Mouse (Mus musculus): ENCODE data around the gene Pik3ip1.

Pik3ip1 gene

GRCm38 (mm10) chr11:3336602-3337001 lies 6.4 kb downstream of the Pik3ip1 start:
- no peak for DNase-seq (ENCODE audit: low read depth, low spot score)

GRCm38 (mm10) chr11:3337173-3337955 lies 7.2 kb downstream of the Pik3ip1 start:
- peak; percentile 10 for DNase-seq (ENCODE audit: low read depth, low spot score)

GRCm38 (mm10) chr11:3337961-3338360 lies 7.8 kb downstream of the Pik3ip1 start:
- no peak for DNase-seq (ENCODE audit: low read depth, low spot score)

GRCm38 (mm10) chr11:3341476-3341875 lies 11.3 kb downstream of the Pik3ip1 start:
- no peak for DNase-seq (ENCODE audit: low read depth, low spot score)

GRCm38 (mm10) chr11:3344916-3345315 lies 14.7 kb downstream of the Pik3ip1 start:
- no peak for DNase-seq (ENCODE audit: low read depth, low spot score)

GRCm38 (mm10) chr11:3346351-3346750 lies 16.1 kb downstream of the Pik3ip1 start:
- DNase-seq (ENCODE audit: low read depth, low spot score): no peak

GRCm38 (mm10) chr11:3347091-3347834 lies 17.1 kb downstream of the Pik3ip1 start:
- no peak for DNase-seq (ENCODE audit: low read depth, low spot score)

- DNase-seq (ENCODE audit: low read depth, low spot score): no peak
These were observed 17.6 kb downstream of the Pik3ip1 start for GRCm38 (mm10) chr11:3347835-3348195.

- no peak for DNase-seq (ENCODE audit: low read depth, low spot score)
These were observed 18.6 kb downstream of the Pik3ip1 start for GRCm38 (mm10) chr11:3348576-3349342.

- no peak for DNase-seq (ENCODE audit: low read depth, low spot score)
These were observed 19.1 kb downstream of the Pik3ip1 start for GRCm38 (mm10) chr11:3349343-3349695.

GRCm38 (mm10) chr11:3352131-3352530 lies 21.9 kb downstream of the Pik3ip1 start:
- DNase-seq (ENCODE audit: low read depth, low spot score): no peak

GRCm38 (mm10) chr11:3352990-3353585 lies 22.9 kb downstream of the Pik3ip1 start:
- DNase-seq (ENCODE audit: low read depth, low spot score): no peak

GRCm38 (mm10) chr11:3362854-3363253 lies 32.7 kb downstream of the Pik3ip1 start:
- DNase-seq (ENCODE audit: low read depth, low spot score): no peak

GRCm38 (mm10) chr11:3366411-3366810 lies 36.2 kb downstream of the Pik3ip1 start:
- no peak for DNase-seq (ENCODE audit: low read depth, low spot score)

GRCm38 (mm10) chr11:3368983-3369382 lies 38.8 kb downstream of the Pik3ip1 start:
- no peak for DNase-seq (ENCODE audit: low read depth, low spot score)

GRCm38 (mm10) chr11:3369449-3369848 lies 39.2 kb downstream of the Pik3ip1 start:
- no peak for DNase-seq (ENCODE audit: low read depth, low spot score)

- no peak for DNase-seq (ENCODE audit: low read depth, low spot score)
These were observed 40.0 kb downstream of the Pik3ip1 start for GRCm38 (mm10) chr11:3370162-3370561.

GRCm38 (mm10) chr11:3370928-3371598 lies 40.9 kb downstream of the Pik3ip1 start:
- DNase-seq (ENCODE audit: low read depth, low spot score): peak; percentile 92

- DNase-seq (ENCODE audit: low read depth, low spot score): no peak
These were observed 41.5 kb downstream of the Pik3ip1 start for GRCm38 (mm10) chr11:3371599-3372295.

- DNase-seq (ENCODE audit: low read depth, low spot score): no peak
These were observed 43.5 kb downstream of the Pik3ip1 start for GRCm38 (mm10) chr11:3373591-3374292.

All from brain, embryonic 18.5 days (tissue).